Mouse (Mus musculus): ENCODE results near the gene Sspo. TPM values are rescaled to one million over a fixed set of nuclear protein-coding genes. Genes with fewer than 3 reads are reported as not detected.

Gene Sspo
- polyA plus RNA-seq, 1 experiment: 0.13 TPM

- Histone ChIP-seq H3ac (ENCODE audit: control insufficient read depth, insufficient read length, low read depth) (no peak overlapping the region), H3K27me3 (ENCODE audit: control insufficient read depth, insufficient read depth, insufficient read length) (no peaks in the 10 kb centered on the region), H3K36me3 (ENCODE audit: control insufficient read depth, insufficient read depth) (no peaks in the 10 kb centered on the region), H3K4me3 (ENCODE audit: insufficient read depth, poor library complexity, severe bottlenecking) (no peak overlapping the region), H3K79me3 (ENCODE audit: low read depth) (no peaks in the 10 kb centered on the region), H3K79me2 (ENCODE audit: control insufficient read depth, insufficient read depth) (no peaks in the 10 kb centered on the region)
- TF ChIP-seq CEBPB (IDR thresholded peaks at IDR 0.05; ENCODE audit: low read depth) (no peak), MYOG (IDR thresholded peaks at IDR 0.05; ENCODE audit: control insufficient read depth, extremely low read depth, insufficient read length) (no peak), USF1 (IDR thresholded peaks at IDR 0.05; ENCODE audit: low read depth) (no peak), FOSL1 (IDR thresholded peaks at IDR 0.05; ENCODE audit: insufficient read depth, low read length, poor library complexity, severe bottlenecking) (no peak), MYOD1 (IDR thresholded peaks at IDR 0.05; ENCODE audit: control insufficient read depth, insufficient read length, low read depth) (no peak)
Measured at GRCm38 (mm10) chr6:48545251-48545650, 97.2 kb downstream of the Sspo start.

GRCm38 (mm10) chr6:48546271-48546670 lies 98.2 kb downstream of the Sspo start:
- TF ChIP-seq MAX (IDR thresholded peaks at IDR 0.05): no peak
- Histone ChIP-seq H3ac (ENCODE audit: control insufficient read depth, insufficient read length, low read depth) (no peak overlapping the region), H3K79me2 (ENCODE audit: control insufficient read depth, insufficient read depth) (no peaks in the 10 kb centered on the region), H3K4me3 (ENCODE audit: insufficient read depth, poor library complexity, severe bottlenecking) (no peak overlapping the region), H3K36me3 (ENCODE audit: control insufficient read depth, insufficient read depth) (no peaks in the 10 kb centered on the region), H3K79me3 (ENCODE audit: low read depth) (no peaks in the 10 kb centered on the region), H3K27me3 (ENCODE audit: control insufficient read depth, insufficient read depth, insufficient read length) (no peaks in the 10 kb centered on the region)

GRCm38 (mm10) chr6:48546858-48547257 lies 98.8 kb downstream of the Sspo start:
- H3K36me3 ChIP-seq (ENCODE audit: control insufficient read depth, insufficient read depth): no peaks in the 10 kb centered on the region
- H3K27me3 ChIP-seq (ENCODE audit: control insufficient read depth, insufficient read depth, insufficient read length): no peaks in the 10 kb centered on the region
- TF ChIP-seq CEBPB (IDR thresholded peaks at IDR 0.05; ENCODE audit: low read depth) (no peak), CTCF (IDR thresholded peaks at IDR 0.05; ENCODE audit: control insufficient read depth, insufficient read depth, insufficient read length) (no peak), FOSL1 (IDR thresholded peaks at IDR 0.05; ENCODE audit: insufficient read depth, low read length, poor library complexity, severe bottlenecking) (no peak), MAX (IDR thresholded peaks at IDR 0.05) (no peak), USF1 (IDR thresholded peaks at IDR 0.05; ENCODE audit: low read depth) (no peak), MYOD1 (IDR thresholded peaks at IDR 0.05; ENCODE audit: control insufficient read depth, insufficient read length, low read depth) (no peak), MYOG (IDR thresholded peaks at IDR 0.05; ENCODE audit: control insufficient read depth, extremely low read depth, insufficient read length) (no peak)
- H3K79me2 ChIP-seq (ENCODE audit: control insufficient read depth, insufficient read depth): no peaks in the 10 kb centered on the region
- no peak overlapping the region for H3K4me3 ChIP-seq (ENCODE audit: insufficient read depth, poor library complexity, severe bottlenecking)
- H3ac ChIP-seq (ENCODE audit: control insufficient read depth, insufficient read length, low read depth): no peak overlapping the region
- H3K79me3 ChIP-seq (ENCODE audit: low read depth): no peaks in the 10 kb centered on the region

GRCm38 (mm10) chr6:48548314-48548713 lies 100.3 kb downstream of the Sspo start:
- Histone ChIP-seq H3ac (ENCODE audit: control insufficient read depth, insufficient read length, low read depth) (no peak overlapping the region), H3K79me3 (ENCODE audit: low read depth) (no peaks in the 10 kb centered on the region), H3K79me2 (ENCODE audit: control insufficient read depth, insufficient read depth) (no peaks in the 10 kb centered on the region), H3K36me3 (ENCODE audit: control insufficient read depth, insufficient read depth) (no peaks in the 10 kb centered on the region), H3K27me3 (ENCODE audit: control insufficient read depth, insufficient read depth, insufficient read length) (no peaks in the 10 kb centered on the region), H3K4me3 (ENCODE audit: insufficient read depth, poor library complexity, severe bottlenecking) (no peak overlapping the region)
- TF ChIP-seq CTCF (IDR thresholded peaks at IDR 0.05; ENCODE audit: control insufficient read depth, insufficient read depth, insufficient read length): no peak
- TF ChIP-seq USF1 (IDR thresholded peaks at IDR 0.05; ENCODE audit: low read depth): no peak
- TF ChIP-seq CEBPB (IDR thresholded peaks at IDR 0.05; ENCODE audit: low read depth): no peak
- TF ChIP-seq MYOD1 (IDR thresholded peaks at IDR 0.05; ENCODE audit: control insufficient read depth, insufficient read length, low read depth): no peak
- TF ChIP-seq MYOG (IDR thresholded peaks at IDR 0.05; ENCODE audit: control insufficient read depth, extremely low read depth, insufficient read length): no peak
- no peak for TF ChIP-seq FOSL1 (IDR thresholded peaks at IDR 0.05; ENCODE audit: insufficient read depth, low read length, poor library complexity, severe bottlenecking)
- no peak for TF ChIP-seq MAX (IDR thresholded peaks at IDR 0.05)

Small RNA genes lying within 50 kb of the gene (microRNA-seq; reads per million reads assigned to microRNA genes)
- not detected for gene Gm24325 (ENCODE audit: borderline microRNAs expressed)

Other genes with a start within 250 kb of the Sspo start
- gene Krba1, start 52.6 kb upstream of the Sspo start, polyA plus RNA-seq (2012; fragmentation: generic; extraction: Trizol): 2.7 TPM
- gene Zfp467, start 2.4 kb upstream of the Sspo start, polyA plus RNA-seq (2012; fragmentation: generic; extraction: Trizol): 0.75 TPM
- 3.3 TPM for gene Atp6v0e2, start 89.4 kb downstream of the Sspo start, polyA plus RNA-seq (2012; fragmentation: generic; extraction: Trizol)
- 6.2 TPM for gene Lrrc61, start 106.6 kb downstream of the Sspo start, polyA plus RNA-seq (2012; fragmentation: generic; extraction: Trizol)
- 0.08 TPM for gene Rarres2, start 124.6 kb downstream of the Sspo start, polyA plus RNA-seq (2012; fragmentation: generic; extraction: Trizol)
- not detected for gene Gm45021, start 141.4 kb downstream of the Sspo start, polyA plus RNA-seq (2012; fragmentation: generic; extraction: Trizol)
- gene Repin1, start 145.7 kb downstream of the Sspo start, polyA plus RNA-seq (2012; fragmentation: generic; extraction: Trizol): 9.1 TPM
- 0.69 TPM for gene Gm44965, start 145.7 kb downstream of the Sspo start, polyA plus RNA-seq (2012; fragmentation: generic; extraction: Trizol)
- gene Zfp775, start 153.8 kb downstream of the Sspo start, polyA plus RNA-seq (2012; fragmentation: generic; extraction: Trizol): 1.8 TPM
- 0.01 TPM for gene AI854703, start 178.5 kb downstream of the Sspo start, polyA plus RNA-seq (2012; fragmentation: generic; extraction: Trizol)
- gene Gimap8, start 199.0 kb downstream of the Sspo start, polyA plus RNA-seq (2012; fragmentation: generic; extraction: Trizol): not detected
- 0.92 TPM for gene Gimap9, start 227.9 kb downstream of the Sspo start, polyA plus RNA-seq (2012; fragmentation: generic; extraction: Trizol)
- gene Gimap4, start 236.3 kb downstream of the Sspo start, polyA plus RNA-seq (2012; fragmentation: generic; extraction: Trizol): 0.04 TPM

Data from C2C12 (cell line).